Mouse (Mus musculus): ENCODE measurements around the gene Adam1b.

DNA sequence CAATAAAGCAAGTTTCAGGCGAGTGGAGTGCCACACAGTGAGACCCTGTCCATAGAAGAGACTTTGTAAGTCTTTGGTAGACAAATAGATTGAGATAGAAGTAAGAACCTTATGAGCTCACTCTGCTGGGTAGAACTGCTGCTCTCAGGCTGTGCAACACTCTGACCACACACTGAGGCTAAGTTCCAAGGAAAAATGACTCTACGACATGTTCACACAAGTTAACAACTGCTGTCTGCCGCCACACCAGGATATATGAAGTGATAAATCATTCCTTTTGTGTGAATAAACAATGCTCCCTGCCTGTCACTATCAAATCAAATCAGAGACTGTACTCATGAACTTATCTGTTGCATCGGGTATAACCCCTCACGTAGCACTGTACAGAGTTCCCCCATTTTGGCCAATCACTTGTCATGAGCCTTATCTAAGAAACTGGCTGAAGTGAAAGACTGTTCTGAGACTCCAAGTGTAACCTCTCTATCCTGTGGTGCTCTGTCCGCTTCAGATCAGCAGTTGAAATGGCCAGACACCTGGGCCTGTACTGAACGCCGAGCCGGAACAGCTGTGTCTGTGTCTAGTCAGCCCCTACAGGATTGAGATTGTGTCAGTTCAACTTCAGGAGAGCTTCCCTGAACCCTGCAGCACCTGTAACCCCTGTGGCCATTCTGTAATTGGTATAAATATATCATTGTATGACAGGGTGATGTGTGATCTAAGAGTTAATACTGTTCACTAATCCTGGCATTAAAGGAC is 47.5 kb downstream of the Adam1b start:
- no peak for TF ChIP-seq CTCF (conservative IDR thresholded peaks at IDR 0.05; ENCODE audit: insufficient read depth, insufficient read length, low read depth, low read length)
- no peak for TF ChIP-seq POLR2A (IDR thresholded peaks at IDR 0.05; ENCODE audit: low read depth, low read length)

Measured in kidney, adult 2 months (tissue).